Mouse (Mus musculus) brain, adult 10 weeks (tissue): Measurements from ENCODE around the gene Ano8. TPM values are rescaled to one million over a fixed set of nuclear protein-coding genes. Genes with fewer than 3 reads are reported as not detected.

Experiments used
- polyA plus RNA-seq: library from polyadenylated mRNA; stranded (reverse); fragments of 350-450 nt; fragmentation: Illumina TruSeq; extraction: RNeasy Lipid Tissue Mini Kit (QIAGEN cat#74804); gene quantifications from one replicate; pipeline ENCODE4 v1.2.3, GENCODE M21; 2015; ENCODE audit warnings: low read depth, low replicate concordance

The Ano8 gene
- polyA plus RNA-seq, result 27.6 TPM

DNA sequence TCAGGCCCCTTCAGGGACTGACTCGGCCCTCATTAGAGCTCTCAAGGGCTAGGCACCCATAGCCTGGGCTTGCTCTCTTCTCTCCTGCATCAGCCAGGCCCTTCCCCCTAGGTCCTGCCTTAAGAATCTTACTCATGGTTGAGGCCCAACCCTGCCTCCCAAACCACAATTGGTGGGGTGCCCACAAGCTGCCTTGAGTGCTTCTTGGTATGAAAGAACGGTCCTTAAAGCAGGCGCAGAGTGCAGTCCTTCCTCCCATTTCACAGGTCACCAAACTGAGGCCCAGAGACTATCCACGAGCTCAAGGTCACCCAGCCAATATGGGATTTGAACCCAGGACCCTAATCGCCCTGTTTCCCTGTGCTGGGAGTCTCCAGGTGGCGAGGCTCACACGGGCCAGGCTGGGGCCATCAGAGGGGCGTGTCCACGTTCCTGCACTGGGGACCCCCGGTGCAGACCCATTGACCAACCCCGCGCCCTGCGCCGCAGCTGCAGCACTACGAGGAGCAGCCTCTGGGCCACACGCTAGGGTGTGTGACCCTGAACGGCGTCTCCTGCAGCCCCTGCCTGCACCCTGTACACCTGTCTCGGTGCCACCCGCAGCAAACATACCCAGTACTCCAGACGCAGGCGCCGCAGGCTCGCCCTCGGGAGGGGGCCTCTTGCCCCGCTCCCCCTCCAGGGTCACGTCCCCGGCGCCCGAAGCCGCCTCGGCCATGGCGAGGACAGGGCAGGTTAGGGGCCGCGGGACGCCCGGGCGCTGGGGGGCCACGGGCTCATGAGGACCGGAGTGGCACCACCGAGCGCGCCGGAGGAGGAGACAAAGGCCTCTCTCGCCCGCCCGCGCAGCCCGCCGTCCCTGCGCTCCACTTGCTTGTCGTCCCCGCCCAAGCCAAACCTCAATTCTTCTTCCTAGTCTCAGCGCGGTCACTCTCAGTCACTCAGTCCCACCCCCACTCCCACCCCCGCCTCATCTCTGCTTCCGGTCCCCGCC, at the start of gene Ano8:
Ano8 (minus strand) TSS at position 822 of the 994 bp plus-strand sequence.

DNA sequence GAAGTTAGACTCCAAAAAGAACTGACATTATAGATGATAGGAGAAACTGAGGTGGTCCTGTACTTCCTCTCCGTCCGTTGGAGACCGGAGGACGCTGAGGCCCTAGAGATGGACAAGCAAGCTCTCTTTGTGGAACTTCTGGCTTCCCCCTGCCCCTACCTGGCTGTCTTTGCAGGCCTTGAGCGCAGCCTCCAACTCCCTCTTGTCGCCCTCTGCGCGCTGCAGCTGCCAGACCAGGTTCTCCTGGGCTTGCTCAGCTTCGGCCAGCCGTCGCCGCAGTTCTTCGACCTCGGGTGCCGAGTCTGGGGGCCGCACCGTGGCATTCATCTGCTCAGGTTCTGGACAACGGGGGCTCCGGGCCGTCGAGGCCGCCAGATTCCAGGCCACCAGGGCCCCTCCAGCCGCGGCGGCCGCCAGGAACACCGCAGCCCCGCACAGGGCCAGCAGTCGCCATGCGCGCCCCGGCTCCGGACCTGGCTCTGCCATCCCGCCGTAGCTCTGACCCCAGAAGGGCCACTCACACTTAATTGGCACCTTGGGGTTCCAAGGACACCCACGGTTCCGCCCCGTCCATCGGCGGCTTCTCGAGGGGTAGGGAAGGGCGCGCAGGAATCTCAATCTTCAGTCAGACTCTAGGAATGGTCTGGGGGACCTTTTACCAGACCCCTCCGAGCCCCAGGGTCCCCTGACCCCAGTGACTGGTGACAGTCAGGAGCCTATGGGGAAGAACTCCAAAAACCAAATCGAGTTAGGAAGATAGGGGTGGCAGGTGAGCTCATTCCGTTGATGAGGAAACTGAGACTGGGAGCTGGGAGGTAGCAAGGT, 39.7 kb upstream of the Ano8 start, which contains the start of gene Ccdc194:
Ccdc194 (minus strand) TSS at position 486 of the 825 bp plus-strand sequence.

DNA sequence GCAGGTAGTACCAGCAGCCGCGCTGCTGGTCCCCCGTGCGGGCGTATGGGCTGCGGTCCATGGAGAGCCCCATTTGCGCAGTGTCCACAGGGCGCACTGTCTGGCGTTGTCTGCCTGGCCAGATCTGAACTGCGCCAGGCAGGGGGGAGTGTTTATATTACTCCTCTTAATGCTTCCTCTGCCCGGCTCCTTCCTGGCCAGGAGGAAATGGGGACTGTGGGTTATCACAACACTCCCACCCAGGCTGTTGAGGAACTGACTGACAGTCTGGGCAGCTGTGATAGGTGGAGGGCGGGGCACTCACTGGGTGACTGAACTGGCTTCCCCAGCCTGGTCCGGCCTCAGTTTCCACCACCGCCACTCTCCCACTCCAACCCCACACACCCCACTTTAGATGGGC, 25.9 kb upstream of the Ano8 start, which contains the start of gene Plvap:
Plvap (minus strand) TSS at position 109 of the 400 bp plus-strand sequence.

GRCm38 (mm10) chr8:71487691-71488445, 2.1 kb upstream of the Ano8 start, which contains the start of gene Gtpbp3:
TSS of gene Gtpbp3 (plus strand) at chr8:71488103.

GRCm38 (mm10) chr8:71468916-71469315, 16.8 kb downstream of the Ano8 start, which contains the start of gene Dda1:
TSS of gene Dda1 (plus strand) at chr8:71469199.

GRCm38 (mm10) chr8:71464513-71465500, 21.0 kb downstream of the Ano8 start, which contains the start of gene Mrpl34:
TSS of gene Mrpl34 (plus strand) at chr8:71464959.

DNA sequence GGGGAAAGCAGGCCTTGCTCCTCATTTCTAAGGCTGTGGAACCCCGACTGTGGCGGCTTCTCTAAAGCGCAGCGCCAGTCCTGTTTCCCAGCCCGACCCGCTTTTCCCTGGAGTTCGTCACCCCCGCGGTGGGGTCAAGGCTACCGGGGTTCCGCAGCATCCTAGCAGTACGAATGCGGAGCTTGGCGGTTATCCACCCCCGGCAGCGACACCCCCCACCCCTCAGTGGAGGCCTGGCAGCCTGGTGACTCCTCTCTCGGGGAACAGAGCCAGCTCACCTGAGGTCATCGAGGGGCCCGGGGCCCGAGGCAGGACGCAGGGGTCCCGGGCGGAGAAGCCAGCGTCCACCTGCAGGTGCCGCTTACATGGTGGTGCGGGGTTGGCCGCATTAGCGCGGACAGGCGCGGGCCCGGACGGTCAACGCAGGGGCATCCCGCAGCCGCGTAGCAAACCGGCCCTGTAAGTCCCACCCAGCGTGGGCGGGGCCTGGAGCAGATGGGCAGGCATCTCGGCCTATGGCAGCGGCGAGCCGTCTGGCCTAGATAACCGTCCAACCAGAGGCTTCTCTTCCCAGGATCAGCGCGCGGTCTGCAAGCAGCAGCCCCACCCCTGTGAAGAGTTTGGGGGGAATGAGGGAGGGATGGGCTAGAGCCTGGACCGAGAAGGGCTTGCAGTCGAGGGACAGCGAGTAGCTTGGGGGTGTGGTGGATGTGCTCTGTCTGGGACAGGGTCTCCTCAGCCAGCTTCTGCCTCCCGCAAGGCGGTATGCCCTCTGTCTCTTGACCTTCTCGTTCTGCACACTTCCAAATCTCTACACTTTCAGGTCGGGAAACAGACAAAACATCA, 22.4 kb downstream of the Ano8 start, which contains the start of gene Abhd8:
Abhd8 (minus strand) TSS at position 468 of the 846 bp plus-strand sequence.

Other genes with a start within 250 kb of the Ano8 start
- 25.3 TPM for gene Myo9b, start 213.2 kb downstream of the Ano8 start, polyA plus RNA-seq
- gene Haus8, start 213.0 kb downstream of the Ano8 start, polyA plus RNA-seq, result 16.5 TPM
- 174 TPM for gene Use1, start 119.1 kb downstream of the Ano8 start, polyA plus RNA-seq
- gene Ocel1, start 114.7 kb downstream of the Ano8 start, polyA plus RNA-seq, result 11.4 TPM
- gene Nr2f6, start 104.0 kb downstream of the Ano8 start, polyA plus RNA-seq, result 24.3 TPM
- 4.5 TPM for gene Ushbp1, start 90.2 kb downstream of the Ano8 start, polyA plus RNA-seq
- gene Babam1, start 89.1 kb downstream of the Ano8 start, polyA plus RNA-seq, result 120 TPM
- 0.43 TPM for gene Ankle1, start 80.0 kb downstream of the Ano8 start, polyA plus RNA-seq
- gene Abhd8, start 22.3 kb downstream of the Ano8 start, polyA plus RNA-seq, result 254 TPM
- 76.2 TPM for gene Mrpl34, start 21.0 kb downstream of the Ano8 start, polyA plus RNA-seq
- gene Dda1, start 16.8 kb downstream of the Ano8 start, polyA plus RNA-seq, result 68.9 TPM
- 27.3 TPM for gene Gtpbp3, start 2.1 kb upstream of the Ano8 start, polyA plus RNA-seq
- gene Plvap, start 25.8 kb upstream of the Ano8 start, polyA plus RNA-seq, result 7.4 TPM
- gene Ccdc194, start 39.7 kb upstream of the Ano8 start, polyA plus RNA-seq, result not detected
- 12.1 TPM for gene Bst2, start 51.5 kb upstream of the Ano8 start, polyA plus RNA-seq
- 48.3 TPM for gene Mvb12a, start 57.0 kb upstream of the Ano8 start, polyA plus RNA-seq
- gene Tmem221, start 72.9 kb upstream of the Ano8 start, polyA plus RNA-seq, result not detected
- 0.16 TPM for gene Nxnl1, start 80.6 kb upstream of the Ano8 start, polyA plus RNA-seq
- gene Slc27a1, start 82.9 kb upstream of the Ano8 start, polyA plus RNA-seq, result 72.5 TPM
- gene Pgls, start 106.2 kb upstream of the Ano8 start, polyA plus RNA-seq, result 36.5 TPM
- gene Fam129c, start 111.7 kb upstream of the Ano8 start, polyA plus RNA-seq, result 3.6 TPM
- gene Colgalt1, start 125.0 kb upstream of the Ano8 start, polyA plus RNA-seq, result 51.4 TPM
- 119 TPM for gene Unc13a, start 185.8 kb upstream of the Ano8 start, polyA plus RNA-seq
- gene Jak3, start 190.3 kb upstream of the Ano8 start, polyA plus RNA-seq, result 2.9 TPM
- 0.92 TPM for gene Insl3, start 203.3 kb upstream of the Ano8 start, polyA plus RNA-seq
- gene B3gnt3, start 215.8 kb upstream of the Ano8 start, polyA plus RNA-seq, result 0.88 TPM
- gene Fcho1, start 239.8 kb upstream of the Ano8 start, polyA plus RNA-seq, result 83.6 TPM